Mouse (Mus musculus) myocyte (in vitro differentiated cells): ENCODE measurements around the gene Islr2.

Experiments used
- CEBPB ChIP-seq: IDR thresholded peaks from 2 replicates; pipeline ENCODE4 v1.6.1; 2011; ENCODE audit warnings: mild to moderate bottlenecking, moderate library complexity; ENCODE audit not compliant: poor library complexity, insufficient read depth, severe bottlenecking
- MAX ChIP-seq: IDR thresholded peaks from one replicate; pipeline ENCODE4 v1.6.1; 2011; ENCODE audit warnings: low read depth, mild to moderate bottlenecking, control low read depth
- MYOD1 ChIP-seq, 3 experiments: IDR thresholded peaks; one replicate each; pipeline ENCODE4 v1.6.1; 2011; ENCODE audit warnings: control low read depth in 2 of 3, low read depth in 2 of 3, mild to moderate bottlenecking in 2 of 3, moderate library complexity in 1 of 3; ENCODE audit not compliant: insufficient read length in 2 of 3, control insufficient read depth in 1 of 3
- MYOG ChIP-seq, 3 experiments: IDR thresholded peaks; one replicate each; pipeline ENCODE4 v1.6.1; 2011; ENCODE audit warnings: control low read depth in 2 of 3, low read depth in 2 of 3, mild to moderate bottlenecking in 2 of 3; ENCODE audit not compliant: insufficient read length in 2 of 3, control insufficient read depth in 1 of 3, insufficient read depth in 1 of 3
- POLR2A ChIP-seq: IDR thresholded peaks from one replicate; pipeline ENCODE4 v1.6.1; 2011; ENCODE audit warnings: low read depth, mild to moderate bottlenecking, control low read depth, moderate library complexity; ENCODE audit not compliant: insufficient read length
- POLR2AphosphoS2 ChIP-seq: IDR thresholded peaks from one replicate; pipeline ENCODE4 v1.6.1; 2011; ENCODE audit warnings: low read depth, control low read depth; ENCODE audit not compliant: insufficient read length
- SRF ChIP-seq: IDR thresholded peaks from one replicate; pipeline ENCODE4 v1.6.1; 2011; ENCODE audit warnings: low read depth; ENCODE audit not compliant: control insufficient read depth, insufficient read length
- TCF12 ChIP-seq: IDR thresholded peaks from one replicate; pipeline ENCODE4 v1.6.1; 2011; ENCODE audit warnings: mild to moderate bottlenecking, control low read depth; ENCODE audit not compliant: poor library complexity, insufficient read depth, severe bottlenecking
- TCF3 ChIP-seq: IDR thresholded peaks from one replicate; pipeline ENCODE4 v1.6.1; 2011; ENCODE audit warnings: low read depth, control low read depth; ENCODE audit not compliant: insufficient read length
- USF1 ChIP-seq: IDR thresholded peaks from one replicate; pipeline ENCODE4 v1.6.1; 2011; ENCODE audit warnings: low read depth, mild to moderate bottlenecking, control low read depth, moderate library complexity

- TF ChIP-seq MYOG (IDR thresholded peaks at IDR 0.05; ENCODE audit: control insufficient read depth in 1 of 3, insufficient read depth in 1 of 3, insufficient read length in 2 of 3, low read depth in 2 of 3) (peak in 2 of 3 experiments; percentile 55 to 71), MYOD1 (IDR thresholded peaks at IDR 0.05; ENCODE audit: control insufficient read depth in 1 of 3, insufficient read length in 2 of 3, low read depth in 2 of 3) (peak in 2 of 3 experiments; percentile 50 to 52), SRF (no peak), TCF12 (no peak), POLR2AphosphoS2 (no peak), POLR2A (no peak), MAX (no peak), CEBPB (no peak), USF1 (no peak), TCF3 (no peak)
Measured at GRCm38 (mm10) chr9:58197781-58198701, 6.1 kb downstream of the Islr2 start.
